Mouse (Mus musculus) olfactory bulb, adult 2 months (tissue): Measurements from ENCODE around the gene Fbrsl1.

ENCODE experiments used
- CTCF ChIP-seq: fragments of 200-500 bp; IDR thresholded peaks from 2 replicates; pipeline ENCODE4 v1.5.1; 2012; ENCODE audit warnings: low read depth, mild to moderate bottlenecking, low read length, moderate library complexity; ENCODE audit not compliant: insufficient read depth
- POLR2A ChIP-seq: fragments of 200-500 bp; IDR thresholded peaks from 2 replicates; pipeline ENCODE4 v1.6.1; 2012; ENCODE audit warnings: mild to moderate bottlenecking, low read depth, low read length, moderate library complexity; ENCODE audit not compliant: insufficient read depth

DNA sequence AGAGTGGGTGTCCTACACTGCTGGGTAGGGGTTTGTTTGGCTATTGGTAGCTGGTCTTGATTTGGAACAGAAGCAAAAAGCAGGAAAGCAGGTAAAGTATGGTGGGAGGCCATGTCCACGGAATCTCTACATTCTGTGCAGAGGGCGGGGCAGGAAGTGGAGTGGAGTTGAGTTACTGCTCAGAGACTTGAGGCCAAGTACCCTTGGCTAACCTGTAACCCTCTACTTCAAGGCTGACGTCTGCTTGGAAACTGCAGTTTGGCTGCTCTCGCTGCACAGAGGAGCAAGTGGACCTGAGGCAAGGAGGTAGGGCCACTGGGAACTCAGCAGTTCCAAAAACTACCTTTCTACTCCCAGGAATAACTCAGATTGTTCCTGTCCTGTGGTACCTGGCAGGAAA lies 103.8 kb downstream of the Fbrsl1 start, which contains the start of gene Lrcol1:
- TF ChIP-seq CTCF (no peak), POLR2A (no peak)
